Mouse (Mus musculus): ENCODE data around the gene Gm29564. TPM values are rescaled to one million over a fixed set of nuclear protein-coding genes. Genes with fewer than 3 reads are reported as not detected.

The Gm29564 gene
- polyA plus RNA-seq (2017; shearing (Covaris generic)) = not detected

DNA sequence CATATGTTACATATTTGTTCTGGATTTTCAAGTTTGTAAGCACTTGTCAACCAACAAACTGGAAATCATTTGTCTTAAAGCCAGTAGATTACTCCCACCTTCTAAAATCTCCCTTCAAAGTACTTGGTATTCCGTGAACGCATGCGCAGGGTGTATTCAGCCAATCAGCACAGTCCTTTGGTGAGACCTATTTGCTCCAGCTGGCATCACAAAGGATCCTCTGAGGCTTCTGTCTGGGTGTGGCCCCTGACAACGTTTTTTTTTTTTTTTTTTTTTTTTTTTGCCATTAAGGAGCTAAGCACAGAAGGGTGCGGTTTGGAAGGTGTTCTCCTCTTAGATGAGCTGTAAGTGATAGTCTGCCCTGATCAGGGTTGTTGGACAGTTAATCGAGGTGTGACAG lies at the start of gene Gm29564:
Gene Gm29564 (plus strand): TSS at position 301 of the 400 bp plus-strand sequence.

Other genes with a start within 250 kb of the Gm29564 start
- not detected for gene Gm20867, start 249.8 kb upstream of the Gm29564 start, polyA plus RNA-seq (2017; shearing (Covaris generic))